Mouse (Mus musculus): Measurements from ENCODE around the gene Bet1l.

Bet1l gene

DNA sequence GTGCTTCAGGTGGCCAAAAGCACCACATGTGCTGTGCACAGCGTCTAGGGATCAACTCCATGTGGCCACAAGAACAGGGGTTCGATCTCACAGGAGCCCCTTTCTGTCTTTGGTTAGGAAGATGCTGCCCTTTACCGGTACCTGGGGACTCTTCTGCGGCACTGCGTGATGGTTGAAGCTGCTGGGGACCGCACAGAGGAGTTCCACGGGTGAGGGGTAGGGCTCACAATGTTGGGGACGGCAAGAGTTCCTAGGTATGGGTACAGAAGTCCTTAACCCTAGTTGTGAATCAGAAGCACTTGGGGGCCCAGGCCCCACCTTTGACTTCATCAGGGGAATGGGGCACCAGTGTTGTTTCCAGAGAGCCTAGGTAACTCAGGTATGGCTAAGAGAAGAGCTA, 1.4 kb upstream of the Bet1l start:
- no peak for DNase-seq (ENCODE audit: low read depth, low spot score)

DNA sequence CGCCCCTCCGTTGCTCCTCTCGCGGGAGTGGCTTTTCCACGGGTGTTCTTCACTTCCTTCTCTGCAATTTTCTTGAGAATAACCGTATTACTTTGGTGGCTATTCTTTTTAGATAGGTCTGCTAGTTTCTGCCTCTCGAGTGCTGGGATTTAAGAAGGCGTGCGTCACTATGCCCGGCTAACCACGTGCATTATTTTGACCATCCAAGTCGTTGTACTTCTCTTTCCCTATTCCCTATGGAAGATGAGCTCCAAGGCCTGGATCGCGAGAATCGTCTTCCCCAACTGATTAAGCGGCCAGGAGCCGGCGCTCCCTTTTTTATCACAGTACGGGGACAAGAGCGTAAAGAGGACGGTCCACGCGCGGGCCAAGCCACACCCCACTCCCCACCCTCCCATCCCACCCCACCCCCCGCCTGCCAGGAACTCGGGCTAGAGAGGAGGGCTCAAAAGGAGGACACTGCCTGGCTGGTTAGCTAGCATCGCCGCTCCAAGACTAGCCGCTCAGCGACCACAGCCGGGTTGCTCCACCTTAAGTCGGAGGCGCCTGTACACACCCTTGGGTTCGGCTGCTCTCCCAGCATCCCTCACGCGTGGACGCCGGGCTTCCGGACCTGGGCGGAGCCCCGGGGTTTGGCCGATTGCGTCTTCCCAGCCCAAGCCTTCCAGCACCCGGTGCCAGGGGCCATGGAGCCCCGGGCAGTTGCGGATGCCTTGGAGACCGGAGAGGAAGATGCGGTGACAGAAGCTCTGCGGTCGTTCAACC, 410 bp downstream of the Bet1l start, which contains the start of gene Ric8a:
Ric8a (plus strand) TSS at position 173 of the 765 bp plus-strand sequence.
- DNase-seq (ENCODE audit: low read depth, low spot score) = peak; percentile 88

DNA sequence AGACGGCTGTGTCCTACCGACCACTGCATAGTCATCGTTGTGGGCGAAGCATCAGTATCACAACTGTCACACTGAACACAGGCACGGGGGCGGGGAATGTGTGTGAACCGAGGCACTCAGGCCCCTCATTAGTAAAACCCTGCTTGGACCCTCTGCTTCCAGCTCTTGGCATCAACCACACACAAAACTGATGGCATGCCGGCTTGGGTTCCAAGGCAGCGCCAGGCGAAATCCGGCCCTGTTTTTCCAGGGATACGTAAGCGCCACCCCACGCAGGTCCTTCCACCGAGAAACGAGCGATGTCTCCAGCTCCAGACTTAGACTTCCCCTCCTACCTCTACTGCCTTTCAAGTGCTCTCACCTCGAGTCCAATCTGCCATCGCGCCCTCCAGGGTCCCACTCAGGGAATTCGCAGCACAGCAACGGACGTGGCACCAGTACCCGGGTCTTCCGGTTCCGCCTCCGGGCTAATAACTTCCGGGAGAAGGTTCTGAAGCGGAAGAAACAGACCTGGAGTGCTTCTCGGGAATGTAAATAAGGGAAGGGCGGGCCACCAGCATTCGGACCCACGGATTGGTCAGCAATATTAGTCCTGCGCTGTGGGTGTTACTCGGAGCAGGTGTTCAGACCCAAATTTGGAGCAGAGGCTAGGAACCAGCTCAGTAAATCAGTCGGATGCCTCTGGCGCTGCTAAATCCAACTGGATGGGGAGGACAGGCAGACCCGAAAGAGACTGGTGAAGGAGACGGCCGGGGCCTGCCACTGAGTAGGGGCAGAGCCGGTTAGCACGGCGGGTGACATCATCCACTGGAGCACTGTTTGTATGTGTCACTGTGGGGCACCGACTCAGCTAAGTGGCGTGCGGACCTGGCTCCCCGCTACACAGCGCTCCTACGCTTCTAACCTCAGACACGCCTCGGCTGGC, 1.3 kb downstream of the Bet1l start, which contains the start of gene Gm45785:
Gm45785 (minus strand) TSS at position 472 of the 925 bp plus-strand sequence.
- peak; percentile 99 for DNase-seq (ENCODE audit: low read depth, low spot score)

DNA sequence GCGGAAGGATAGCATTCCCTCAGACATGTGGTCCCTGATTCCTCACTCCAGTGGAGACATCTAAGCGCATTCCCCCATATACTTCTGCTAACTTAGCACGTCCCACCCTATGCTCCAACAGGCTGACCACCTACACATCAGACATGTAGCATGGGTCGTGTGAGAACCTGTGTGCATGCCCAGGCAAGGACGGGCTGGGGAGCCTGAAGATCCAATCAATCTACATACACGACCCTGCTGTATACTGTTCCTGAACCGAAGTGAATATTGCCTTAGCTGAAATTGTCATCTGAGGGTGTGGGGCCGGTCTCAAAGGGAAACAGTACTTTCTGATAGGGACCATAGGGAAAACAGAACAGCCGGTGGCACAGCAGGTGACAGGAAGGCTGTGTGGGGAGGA, 2.2 kb downstream of the Bet1l start:
- DNase-seq (ENCODE audit: low read depth, low spot score) = no peak

DNA sequence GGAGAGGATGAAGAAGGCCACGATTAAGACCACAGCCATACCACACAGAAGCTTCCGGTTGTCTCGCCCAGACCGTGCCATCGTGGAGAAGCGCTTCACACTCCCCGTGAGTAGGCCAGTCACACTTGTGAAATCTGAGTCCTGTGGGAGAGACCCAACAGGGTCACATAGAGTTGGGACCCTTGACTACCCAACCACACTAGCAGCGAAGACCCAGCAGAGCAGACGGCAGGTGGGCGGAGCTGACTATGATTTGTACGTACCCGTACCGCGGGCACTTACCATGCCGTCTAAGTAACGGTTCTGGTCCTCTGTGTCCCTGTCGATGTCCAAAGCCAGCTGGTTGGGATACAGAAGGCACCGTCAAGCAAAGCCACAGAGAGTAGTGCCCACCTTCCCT, 2.9 kb downstream of the Bet1l start:
- DNase-seq (ENCODE audit: low read depth, low spot score) = no peak

DNA sequence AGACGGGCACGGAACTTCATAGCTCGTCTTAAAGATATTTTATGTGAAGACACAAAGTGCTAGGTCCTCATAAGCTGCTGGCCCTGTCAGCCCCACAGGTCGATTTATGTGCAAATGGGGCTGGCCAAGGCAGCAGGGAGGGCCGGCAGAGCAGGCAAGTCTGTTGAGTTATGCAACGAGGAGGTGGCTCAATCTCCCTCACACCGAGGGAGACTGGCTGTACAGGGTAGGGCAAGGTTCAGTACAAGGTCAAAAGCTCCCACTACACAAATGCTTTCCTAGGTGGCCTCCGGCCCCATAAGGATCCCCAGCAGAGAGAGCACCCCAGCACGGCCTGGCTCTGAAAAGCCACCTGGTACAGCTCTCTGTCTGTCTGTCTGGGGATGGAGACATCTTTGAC, 4.0 kb downstream of the Bet1l start:
- DNase-seq (ENCODE audit: low read depth, low spot score) = peak; percentile 55

DNA sequence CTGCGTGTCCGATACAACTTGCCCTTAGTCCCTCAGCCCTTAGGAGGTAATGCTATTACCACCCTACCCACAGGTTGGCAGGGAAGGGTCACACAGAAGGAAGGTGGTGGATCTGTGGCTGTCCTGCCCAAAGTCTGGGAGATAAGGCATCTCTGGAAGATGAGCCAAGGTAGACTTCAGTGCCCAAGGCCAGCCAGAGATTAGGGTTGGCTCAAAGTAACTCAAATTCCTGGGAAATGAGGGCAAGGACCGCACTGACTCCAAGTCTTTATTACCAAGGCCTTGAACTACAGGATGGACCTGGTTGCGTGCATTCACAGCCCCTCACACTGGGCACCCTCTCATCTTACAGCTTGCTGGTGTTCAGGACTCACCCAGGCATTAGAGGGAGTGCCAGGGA, 5.5 kb downstream of the Bet1l start:
- no peak for DNase-seq (ENCODE audit: low read depth, low spot score)

DNA sequence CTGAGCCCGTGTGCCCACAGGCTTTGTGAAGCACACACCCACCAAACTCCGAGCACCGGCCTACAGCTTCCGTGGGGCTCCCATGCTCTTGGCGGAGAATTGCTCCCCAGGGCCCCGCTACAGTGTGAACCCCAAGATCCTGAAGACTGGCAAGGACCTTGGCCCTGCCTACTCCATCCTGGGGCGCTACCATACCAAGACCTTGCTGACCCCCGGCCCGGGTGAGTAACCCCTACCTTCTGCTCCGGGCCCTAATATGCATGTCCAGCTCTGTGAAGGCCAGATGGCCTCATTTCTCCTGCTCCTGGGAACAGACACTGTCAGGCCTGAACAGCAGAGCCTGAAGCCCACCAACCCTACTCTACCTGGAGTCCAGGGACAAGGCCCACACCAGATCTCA, 8.8 kb downstream of the Bet1l start:
- no peak for DNase-seq (ENCODE audit: low read depth, low spot score)

DNA sequence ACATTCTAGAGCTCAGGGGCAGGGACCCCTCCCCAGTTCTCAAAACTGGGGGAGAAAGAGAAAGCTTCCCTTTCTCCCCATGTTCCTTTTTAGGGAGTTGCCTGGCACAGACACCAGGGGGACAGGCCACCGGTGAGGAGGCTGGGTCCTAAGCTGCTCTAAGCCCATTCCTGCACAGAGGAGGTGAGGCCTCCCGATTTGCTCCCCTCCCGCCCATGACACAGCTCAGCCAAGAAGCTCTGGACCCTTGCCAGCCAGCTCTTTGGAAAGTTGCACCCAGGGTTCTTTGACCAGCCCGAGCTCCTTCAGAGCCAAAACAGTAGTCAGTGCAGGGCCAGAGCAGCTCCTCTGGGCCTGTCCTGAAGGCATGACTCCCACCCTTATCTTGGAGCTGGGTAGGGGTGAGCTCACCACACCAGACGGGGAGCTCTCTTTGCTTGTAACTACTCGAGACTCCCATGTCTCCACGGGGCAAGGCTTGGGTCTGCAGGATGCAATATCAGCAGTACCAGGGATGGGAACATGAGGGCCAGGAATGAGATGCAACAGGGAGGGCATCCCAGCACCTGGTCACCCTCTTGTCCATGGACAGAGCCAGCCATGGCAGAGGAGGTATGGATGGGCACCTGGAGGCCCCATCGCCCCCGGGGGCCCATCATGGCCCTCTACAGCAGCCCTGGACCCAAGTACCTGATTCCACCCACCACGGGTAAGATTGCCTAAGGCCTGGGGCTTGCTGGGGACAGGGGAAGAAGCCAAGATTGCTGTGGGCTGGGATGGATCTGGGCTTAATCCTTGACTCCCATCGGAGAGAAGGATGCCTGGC, 9.4 kb downstream of the Bet1l start, which contains the start of gene Odf3:
Odf3 (plus strand) TSS at position 51 of the 826 bp plus-strand sequence.
- DNase-seq (ENCODE audit: low read depth, low spot score) = no peak

DNA sequence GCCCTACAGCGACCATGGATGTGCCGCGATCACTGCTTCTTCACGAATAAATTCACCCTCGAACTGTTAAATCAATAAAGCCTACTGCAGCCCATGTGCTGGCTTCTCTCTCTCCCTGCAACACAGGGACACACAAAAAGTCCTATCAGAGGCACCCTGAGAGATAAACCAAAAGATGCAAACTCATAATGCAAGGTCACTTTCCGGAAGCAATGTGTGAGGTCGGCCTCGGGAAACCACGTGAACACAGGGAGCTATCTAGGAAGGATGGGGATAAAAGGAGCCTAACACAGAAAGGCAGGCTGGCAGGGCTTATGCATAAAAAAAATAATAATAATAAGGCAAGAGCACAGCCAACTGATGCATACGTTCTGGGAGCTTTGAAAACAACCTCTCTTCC, 10.7 kb downstream of the Bet1l start:
- no peak for DNase-seq (ENCODE audit: low read depth, low spot score)

DNA sequence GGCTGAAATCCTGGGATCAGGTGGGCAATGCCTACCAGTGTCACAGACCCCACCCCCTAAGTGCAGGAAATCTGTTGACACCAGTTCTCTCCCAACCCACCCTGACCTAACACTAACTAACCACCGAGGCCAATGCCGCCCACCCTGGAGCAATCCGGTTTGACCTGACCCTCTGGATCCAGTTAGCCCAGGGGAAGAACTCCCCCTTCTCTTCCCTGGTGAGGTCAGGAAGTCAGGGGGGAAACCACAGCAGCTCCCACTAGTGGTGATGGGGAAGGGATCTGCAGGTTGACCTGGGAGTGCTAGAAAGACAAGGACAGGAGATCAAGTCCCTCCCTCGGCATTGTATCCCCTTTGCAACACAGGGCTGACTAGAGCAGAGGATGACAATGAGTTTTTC, 11.7 kb downstream of the Bet1l start:
- peak; percentile 62 for DNase-seq (ENCODE audit: low read depth, low spot score)

DNA sequence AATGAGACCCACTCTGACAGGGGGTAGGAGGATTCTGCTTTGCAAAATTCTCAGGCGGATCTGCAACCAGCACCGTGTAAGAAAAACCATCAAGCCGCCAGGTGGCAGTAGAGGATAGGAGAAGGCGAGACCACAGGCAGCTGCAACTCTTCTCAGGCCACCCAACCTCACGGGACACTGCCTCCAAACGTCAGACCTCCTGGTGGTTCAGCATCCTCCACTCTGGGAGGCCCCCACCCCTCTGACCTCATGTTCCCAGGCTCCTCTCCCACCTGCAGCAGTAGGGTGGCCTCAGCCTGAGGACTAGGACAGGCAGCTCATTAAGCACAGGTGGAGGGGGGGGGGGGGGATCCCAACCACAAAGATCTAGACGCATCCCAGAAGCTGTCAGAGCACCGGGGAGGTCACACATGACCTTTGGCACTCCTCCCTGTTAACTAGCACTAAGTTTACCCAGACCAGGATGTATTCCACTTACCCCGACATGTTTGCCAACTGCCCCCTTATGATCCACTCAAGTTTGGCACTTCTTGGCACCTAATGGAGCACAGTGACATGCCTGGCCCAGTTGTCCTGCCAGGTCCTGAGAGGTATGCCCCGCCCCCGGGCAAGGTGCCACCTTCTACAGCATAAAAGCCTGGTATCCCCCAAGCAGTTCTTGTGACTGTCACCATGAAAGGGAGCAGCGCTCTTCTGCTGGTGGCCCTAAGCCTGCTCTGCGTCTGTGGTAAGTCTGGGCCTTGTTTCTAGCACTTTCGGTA, 12.3 kb downstream of the Bet1l start, which contains the start of gene Scgb1c1:
Scgb1c1 (plus strand) TSS at position 643 of the 761 bp plus-strand sequence.
- peak; percentile 88 for DNase-seq (ENCODE audit: low read depth, low spot score)

DNA sequence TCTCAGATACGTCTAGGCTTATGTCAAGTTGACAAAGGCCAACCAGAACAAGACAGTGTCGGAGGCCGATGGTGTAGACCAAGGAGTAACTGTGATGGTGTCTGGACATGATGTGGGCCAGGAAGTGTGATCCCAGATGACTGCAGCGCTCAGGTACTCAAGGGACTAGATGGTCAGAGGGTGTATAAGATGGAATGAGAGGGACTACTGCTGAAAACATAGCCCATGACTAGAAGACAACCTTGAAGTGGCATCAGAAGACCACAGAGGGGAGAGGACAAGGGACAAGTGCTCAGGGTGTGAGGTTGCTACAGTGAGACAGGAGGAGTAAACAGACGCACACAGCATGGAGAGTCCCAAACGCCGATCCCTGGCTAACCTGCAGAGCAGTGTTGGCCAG, 13.6 kb downstream of the Bet1l start:
- DNase-seq (ENCODE audit: low read depth, low spot score) = no peak

DNA sequence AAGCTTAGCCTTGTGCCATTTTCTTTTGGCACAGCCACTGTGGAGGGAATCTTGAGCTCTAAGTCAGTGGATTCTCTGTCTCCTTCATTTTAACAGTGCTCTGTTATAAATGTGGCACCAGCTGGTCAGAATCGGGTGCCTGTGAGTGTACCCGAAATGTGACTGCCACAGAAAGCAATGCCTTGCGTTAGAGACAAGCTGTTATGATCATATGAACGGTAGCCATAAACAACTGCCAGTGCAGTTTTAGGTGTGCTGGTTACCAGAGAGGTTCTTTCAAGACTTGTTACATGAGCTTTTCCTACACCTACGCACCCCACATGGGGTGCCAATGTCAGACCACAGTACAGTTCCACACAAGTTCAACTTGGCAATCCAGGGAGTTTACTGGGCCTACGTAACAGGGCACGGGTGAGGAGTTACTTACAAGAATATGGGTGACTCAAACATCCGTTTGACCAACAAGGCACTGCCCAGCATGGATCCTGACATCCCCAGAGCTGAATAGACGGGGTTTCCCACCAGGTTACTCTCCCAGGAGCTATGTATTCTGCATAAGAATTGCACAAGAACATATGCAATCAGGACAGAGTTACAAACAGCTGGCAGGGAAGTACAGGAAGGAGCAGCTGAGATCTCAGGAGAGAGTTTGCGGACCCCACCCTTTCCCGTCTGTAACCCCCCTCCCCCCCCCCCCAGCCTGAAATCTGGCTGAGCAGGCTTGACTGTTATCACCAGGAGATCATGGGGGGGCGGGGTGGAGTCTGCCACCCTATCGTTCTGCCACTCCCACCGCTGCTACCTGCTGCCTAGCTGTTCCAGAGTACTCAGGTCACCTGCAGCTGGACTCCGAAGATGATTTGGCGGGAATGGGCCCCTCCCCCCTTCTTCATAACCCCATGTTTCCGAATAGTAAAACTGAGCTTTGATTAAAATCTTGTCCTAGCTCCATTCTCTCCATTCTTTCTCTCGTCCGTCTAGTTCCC, 16.3 kb downstream of the Bet1l start:
- peak; percentile 94 for DNase-seq (ENCODE audit: low read depth, low spot score)

DNA sequence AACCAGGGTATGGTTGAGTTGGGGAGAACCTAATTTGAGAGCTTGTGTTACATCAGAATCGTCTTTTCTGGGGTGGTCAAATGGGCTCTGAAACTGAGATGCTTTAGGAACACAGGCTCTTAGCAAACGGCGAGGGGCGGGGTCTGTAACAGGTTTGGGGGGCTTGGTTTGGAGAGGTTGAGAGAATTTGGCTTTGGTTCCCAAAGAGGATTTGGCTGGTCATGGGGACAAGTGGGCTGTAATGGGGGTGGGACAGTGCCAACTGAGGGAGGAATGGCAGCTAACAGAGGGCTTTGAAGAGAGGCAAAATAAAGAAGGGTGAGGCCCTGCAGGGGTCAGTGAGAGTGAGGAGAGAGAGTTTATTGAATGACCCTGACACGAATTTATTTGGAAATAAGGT, 17.8 kb downstream of the Bet1l start:
- DNase-seq (ENCODE audit: low read depth, low spot score) = no peak

DNA sequence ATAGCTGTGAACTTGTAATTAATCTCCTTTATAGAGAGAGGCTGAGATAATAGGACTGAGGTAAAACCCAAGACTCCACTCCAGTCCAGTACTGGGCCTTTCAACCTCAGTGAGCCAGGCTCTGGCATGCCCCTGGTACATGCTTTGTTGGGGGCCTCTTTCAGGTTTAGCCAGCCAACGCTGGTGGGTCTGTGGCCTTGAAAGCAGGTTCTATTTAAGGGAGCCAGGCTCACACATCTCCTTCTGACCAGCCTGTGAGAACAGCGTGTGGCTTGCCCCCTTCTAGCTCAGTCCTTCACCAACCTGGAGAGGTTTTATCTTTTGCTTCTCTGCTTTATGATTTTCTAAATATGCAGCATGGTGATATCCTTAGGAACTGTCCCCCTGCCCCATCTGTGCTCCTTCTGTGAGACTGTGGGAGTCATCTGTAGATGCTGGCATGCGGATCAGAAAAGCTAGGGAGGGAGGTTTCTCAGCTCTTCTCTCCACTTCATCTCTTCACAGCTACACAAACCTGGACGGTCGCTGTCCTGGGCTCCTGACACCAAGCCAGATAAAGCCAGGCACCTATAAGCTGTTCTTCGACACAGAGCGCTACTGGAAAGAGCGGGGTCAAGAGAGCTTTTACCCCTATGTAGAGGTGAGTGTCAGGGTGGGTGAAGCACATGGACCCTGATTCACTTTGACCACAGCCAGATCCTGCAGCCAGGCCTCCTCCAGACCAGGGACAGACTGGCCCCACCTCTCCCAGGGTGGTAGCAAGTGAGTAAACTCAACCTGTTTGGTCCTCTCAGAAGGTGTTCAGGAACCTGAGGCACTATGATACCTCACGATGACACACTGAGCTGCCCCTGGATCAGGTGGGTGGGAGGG, 20.9 kb downstream of the Bet1l start:
- no peak for DNase-seq (ENCODE audit: low read depth, low spot score)

DNA sequence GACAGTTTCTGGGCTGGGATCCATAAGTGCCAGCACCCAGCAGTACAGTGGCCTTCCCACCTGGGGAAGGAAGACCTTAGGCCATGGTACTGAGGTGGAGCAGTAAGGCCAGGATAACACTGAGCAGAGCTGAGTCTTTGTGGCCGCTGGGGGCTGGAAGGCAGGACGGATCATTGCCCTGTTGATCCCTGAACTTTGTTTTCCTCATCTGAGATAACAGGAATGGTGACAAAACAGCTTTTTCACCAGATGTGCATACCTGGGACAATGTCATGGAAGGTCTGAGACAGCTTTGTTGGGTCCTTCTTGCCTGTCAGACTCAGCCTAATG, 21.7 kb downstream of the Bet1l start:
- no peak for DNase-seq (ENCODE audit: low read depth, low spot score)

DNA sequence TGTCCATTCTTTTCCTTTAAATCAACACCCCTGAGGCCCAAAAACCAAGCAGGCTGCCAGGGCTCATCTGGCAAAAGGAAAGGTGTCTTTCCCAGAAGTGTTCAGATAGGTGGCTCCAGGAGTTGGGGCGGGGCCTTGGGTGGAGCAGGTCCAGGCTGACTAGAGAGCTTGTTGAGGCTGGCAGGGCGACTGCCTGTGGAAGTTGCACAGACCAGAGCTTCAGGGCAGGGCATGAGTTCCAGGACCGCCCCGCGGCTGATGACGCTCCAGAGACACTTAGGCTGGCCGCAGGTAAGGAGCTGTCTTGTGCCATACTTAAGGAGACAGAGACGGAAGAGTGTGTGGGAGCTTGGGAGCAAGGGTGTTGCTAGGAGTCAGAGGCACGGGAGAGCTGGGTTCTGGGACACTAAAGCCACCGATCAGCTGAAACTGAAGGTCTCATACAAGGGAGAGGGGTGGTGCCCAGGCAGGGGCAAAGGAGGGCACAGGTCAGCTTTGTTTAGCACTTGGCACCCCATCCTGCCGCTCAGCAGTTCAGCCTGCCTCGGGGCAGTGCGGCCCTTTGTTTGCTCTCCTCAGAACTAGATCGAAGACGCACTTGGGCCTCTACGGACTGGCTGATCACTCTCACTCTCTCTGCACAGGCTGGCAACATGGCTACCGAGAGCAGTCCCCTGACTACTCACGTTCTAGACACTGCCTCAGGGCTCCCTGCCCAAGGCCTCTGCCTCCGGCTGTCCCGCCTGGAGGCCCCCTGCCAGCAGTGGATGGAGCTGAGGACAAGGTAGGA, 22.2 kb downstream of the Bet1l start, which contains the start of gene Urah:
Urah (plus strand) TSS at position 51 of the 790 bp plus-strand sequence.
- DNase-seq (ENCODE audit: low read depth, low spot score) = peak; percentile 74
